In genomic region chr2:178728794-178729120, GRCm38 (mm10) we compare ENCODE assay signal across 12 mouse cellular contexts.
DNase-seq lines count a peak whose midpoint lies in the region; ATAC-seq and TF ChIP-seq lines count a peak whose summit lies in the region.
"Had no signal": no experiment of that assay in that cellular context is flagged by ENCODE, and none has a peak within 500 bp of the region (broad histone marks: within the 10 kb centered on the region; RNA-seq: fewer than 3 reads in every experiment).

No protein-coding gene starts in this region.

- peak; percentile 35 for DNase-seq in embryo, embryonic 10 days (ENCODE audit: low spot score)
- DNase-seq in embryo, embryonic 11 days: no peak
- no peak for DNase-seq in stomach, postnatal 0 days (ENCODE audit: low spot score)
- no peak for DNase-seq in gastrocnemius, postnatal 10 days
- no peak for DNase-seq in gastrocnemius, postnatal 14 days
- DNase-seq in thymus, postnatal 14 days: no peak
- DNase-seq: heart, postnatal 36 days; lung, postnatal 10 days; right cerebral cortex, postnatal 14 days had no signal

- H3K4me2 ChIP-seq in stomach, embryonic 15.5 days: 0 out of 2 replicates have a peak overlapping the region, but pooled peaks have one; percentile 23
- no peak overlapping the region for H3K4me2 ChIP-seq in stomach, postnatal 0 days (replicated peaks; ENCODE audit: low read depth)
- H3K4me2 ChIP-seq in midbrain, embryonic 12.5 days (replicated peaks): peak overlapping the region; percentile 42

- H3K27ac ChIP-seq in stomach, embryonic 15.5 days: no peak overlapping the region
- no peak overlapping the region for H3K27ac ChIP-seq in stomach, postnatal 0 days (replicated peaks)
- peak overlapping the region; percentile 52; the same call in 1 of the 2 replicates for H3K27ac ChIP-seq in midbrain, embryonic 12.5 days (replicated peaks)

- peaks cover 9% of the 10 kb centered on the region; the same call in 1 of the 2 replicates for H3K4me1 ChIP-seq in stomach, embryonic 15.5 days
- no peaks in the 10 kb centered on the region for H3K4me1 ChIP-seq in stomach, postnatal 0 days (replicated peaks; ENCODE audit: control insufficient read depth, insufficient read depth)
- H3K4me1 ChIP-seq in midbrain, embryonic 12.5 days: peaks cover 18% of the 10 kb centered on the region

- H3K9ac ChIP-seq in stomach, embryonic 15.5 days: no peak overlapping the region
- H3K9ac ChIP-seq in stomach, postnatal 0 days (ENCODE audit: low read length): no peak overlapping the region
- H3K9ac ChIP-seq in midbrain, embryonic 12.5 days (replicated peaks): peak overlapping the region; percentile 17

- H3K9me3 ChIP-seq in stomach, embryonic 15.5 days: no peaks in the 10 kb centered on the region
- no peaks in the 10 kb centered on the region for H3K9me3 ChIP-seq in stomach, postnatal 0 days (ENCODE audit: control insufficient read depth, low read length)
- H3K9me3 ChIP-seq in midbrain, embryonic 12.5 days: no peaks in the 10 kb centered on the region

- 2% methylated on average over 7 of the region's 7 CpGs for WGBS in stomach, embryonic 15.5 days
- 4% methylated on average over 7 of the region's 7 CpGs for WGBS in stomach, postnatal 0 days
- 5% methylated on average over 7 of the region's 7 CpGs for WGBS in midbrain, embryonic 12.5 days

- TF ChIP-seq CTCF in stomach, postnatal 0 days (IDR thresholded peaks at IDR 0.05; ENCODE audit: low read depth): no peak

- no peaks in the 10 kb centered on the region for H3K36me3 ChIP-seq in stomach, embryonic 15.5 days
- H3K36me3 ChIP-seq in stomach, postnatal 0 days (ENCODE audit: control insufficient read depth, insufficient read depth, low read length): no peaks in the 10 kb centered on the region
- H3K36me3 ChIP-seq in midbrain, embryonic 12.5 days: no peaks in the 10 kb centered on the region

- ATAC-seq in stomach, embryonic 15.5 days (ENCODE audit: insufficient read depth, low FRiP score, low read depth): no peak
- ATAC-seq in stomach, postnatal 0 days (ENCODE audit: low FRiP score, low TSS enrichment): no peak
- peak; percentile 72 for ATAC-seq in midbrain, embryonic 12.5 days (ENCODE audit: low FRiP score, low read depth)

- H3K27me3 ChIP-seq in stomach, embryonic 15.5 days (replicated peaks): no peaks in the 10 kb centered on the region
- H3K27me3 ChIP-seq in stomach, postnatal 0 days (ENCODE audit: control insufficient read depth, insufficient read depth, low read length): no peaks in the 10 kb centered on the region
- 0 out of 2 replicates have a peak, but pooled peaks cover 9% of the 10 kb centered on the region for H3K27me3 ChIP-seq in midbrain, embryonic 12.5 days

- TF ChIP-seq EP300 in stomach, postnatal 0 days (optimal IDR thresholded peaks at IDR 0.05): no peak

- H3K4me3 ChIP-seq in stomach, embryonic 15.5 days (replicated peaks): no peak overlapping the region
- H3K4me3 ChIP-seq in stomach, postnatal 0 days (ENCODE audit: low read depth, low read length): no peak overlapping the region
- H3K4me3 ChIP-seq in midbrain, embryonic 12.5 days: 0 out of 2 replicates have a peak overlapping the region, but pooled peaks have one; percentile 3
- H3K4me3 ChIP-seq: myocyte had no signal

- intact Hi-C loops in gastrocnemius, postnatal 14 days (cut with DNase I; ENCODE audit: low total_unique reads): no loop called here
